Mouse (Mus musculus) embryonic facial prominence, embryonic 12.5 days (tissue): ENCODE results near the gene Tlr9. TPM values are rescaled to one million over a fixed set of nuclear protein-coding genes. Genes with fewer than 3 reads are reported as not detected.

Source experiments
- ATAC-seq: fragments of 200-750 bp; cut with Nextera tagmentation; 2 replicates; pipeline ENCODE4 v1.8.0; 2017; ENCODE audit not compliant: insufficient number of reproducible peaks, insufficient read depth, low FRiP score, low TSS enrichment
- H3K27ac ChIP-seq: fragments of 300-500 bp; sonication (generic); 2 replicates; pipeline ENCODE4 v1.5.1; 2016; ENCODE audit warnings: mild to moderate bottlenecking
- H3K27me3 ChIP-seq: fragments of 300-500 bp; sonication (generic); 2 replicates; pipeline ENCODE4 v1.6.1; 2016; ENCODE audit warnings: mild to moderate bottlenecking, moderate library complexity
- H3K36me3 ChIP-seq: fragments of 300-500 bp; sonication (generic); 2 replicates; pipeline ENCODE4 v1.6.1; 2016; ENCODE audit warnings: mild to moderate bottlenecking
- H3K4me1 ChIP-seq: fragments of 300-500 bp; sonication (generic); 2 replicates; pipeline ENCODE4 v1.6.1; 2016
- H3K4me2 ChIP-seq: fragments of 300-500 bp; sonication (generic); replicated peaks from 2 replicates; pipeline ENCODE4 v1.6.1; 2016; ENCODE audit warnings: mild to moderate bottlenecking, moderate library complexity
- H3K4me3 ChIP-seq: fragments of 300-500 bp; sonication (generic); 2 replicates; pipeline ENCODE4 v1.5.1; 2016; ENCODE audit warnings: mild to moderate bottlenecking
- H3K9ac ChIP-seq: fragments of 300-500 bp; sonication (generic); 2 replicates; pipeline ENCODE4 v1.6.1; 2016; ENCODE audit warnings: mild to moderate bottlenecking, moderate library complexity
- H3K9me3 ChIP-seq: fragments of 300-500 bp; sonication (generic); 2 replicates; pipeline ENCODE4 v1.6.1; 2016; ENCODE audit warnings: mild to moderate bottlenecking, moderate library complexity
- whole genome bisulfite sequencing: fragments of 180-500 bp; shearing (Covaris S2); methylation state at CpG from one replicate; pipeline ENCODE4 v1.1.7; 2016; 5-methylcytosine and 5-hydroxymethylcytosine counted together
- polyA plus RNA-seq: library from polyadenylated mRNA; unstranded; fragments of >200 nt; fragmentation: Nextera tagmentation; extraction: Ambion mirVana; gene quantifications from 2 replicates; pipeline ENCODE4 v1.2.1, GENCODE M21; 2016

Tlr9 gene
- polyA plus RNA-seq, 1 experiment from 2014 or later = not detected

- Histone ChIP-seq H3K27ac (no peak overlapping the region), H3K27me3 (no peaks in the 10 kb centered on the region), H3K9me3 (no peaks in the 10 kb centered on the region), H3K4me2 (no peak overlapping the region), H3K36me3 (peaks cover 71% of the 10 kb centered on the region), H3K9ac (no peak overlapping the region), H3K4me3 (no peak overlapping the region), H3K4me1 (peaks cover 8% of the 10 kb centered on the region; the same call in 1 of the 2 replicates)
- no peak for ATAC-seq
- WGBS = 90% methylated on average over 8 of the region's 8 CpGs
These were observed 28.2 kb upstream of the Tlr9 start for GRCm38 (mm10) chr9:106193930-106194807.

GRCm38 (mm10) chr9:106195693-106196092 is 26.7 kb upstream of the Tlr9 start:
- Histone ChIP-seq H3K9ac (no peak overlapping the region), H3K27me3 (no peaks in the 10 kb centered on the region), H3K4me1 (peaks cover 12% of the 10 kb centered on the region), H3K27ac (no peak overlapping the region), H3K36me3 (peaks cover 56% of the 10 kb centered on the region), H3K4me2 (no peak overlapping the region), H3K9me3 (no peaks in the 10 kb centered on the region), H3K4me3 (no peak overlapping the region)
- no peak for ATAC-seq
- WGBS = 87% methylated on average over 8 of the region's 8 CpGs

GRCm38 (mm10) chr9:106197081-106197713 is 25.2 kb upstream of the Tlr9 start:
- Histone ChIP-seq H3K9me3 (no peaks in the 10 kb centered on the region), H3K4me1 (peaks cover 12% of the 10 kb centered on the region), H3K36me3 (peaks cover 40% of the 10 kb centered on the region), H3K27ac (no peak overlapping the region), H3K4me2 (no peak overlapping the region), H3K4me3 (no peak overlapping the region), H3K27me3 (no peaks in the 10 kb centered on the region), H3K9ac (no peak overlapping the region)
- no peak for ATAC-seq
- WGBS = 85% methylated on average over 3 of the region's 3 CpGs

- Histone ChIP-seq H3K9me3 (no peaks in the 10 kb centered on the region), H3K4me3 (no peak overlapping the region), H3K27ac (no peak overlapping the region), H3K4me2 (no peak overlapping the region), H3K27me3 (no peaks in the 10 kb centered on the region), H3K36me3 (peaks cover 36% of the 10 kb centered on the region), H3K9ac (no peak overlapping the region), H3K4me1 (peaks cover 12% of the 10 kb centered on the region)
- no peak for ATAC-seq
- WGBS = 88% methylated on average over 9 of the region's 9 CpGs
These were observed 24.7 kb upstream of the Tlr9 start for GRCm38 (mm10) chr9:106197732-106198131.

DNA sequence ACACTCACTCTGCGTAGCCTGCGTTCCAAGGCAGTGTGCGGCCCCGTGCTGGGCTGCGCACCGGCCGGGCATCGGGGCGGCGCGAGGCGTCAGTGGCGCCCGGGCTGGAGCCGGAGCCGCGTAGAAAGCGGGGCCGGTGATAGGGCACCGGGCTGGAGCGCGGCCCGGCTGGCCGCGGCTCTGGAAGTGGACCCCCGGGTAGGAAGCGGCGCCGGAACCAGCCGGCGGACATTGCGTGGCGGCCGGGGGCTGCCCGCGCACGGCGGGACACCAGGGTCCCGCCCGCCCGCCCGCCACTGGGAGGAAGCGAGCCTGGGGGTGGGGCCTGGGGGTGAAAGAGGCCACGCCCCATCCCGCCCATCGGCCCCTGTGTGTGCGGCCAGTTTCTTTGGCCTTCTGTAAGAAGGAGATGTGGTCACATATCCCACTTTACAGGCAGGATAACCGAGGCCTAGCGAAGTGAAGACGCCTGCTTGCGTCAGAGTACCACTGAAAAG is 23.4 kb upstream of the Tlr9 start:
- H3K4me3 ChIP-seq = peak overlapping the region; percentile 64
- H3K27me3 ChIP-seq = no peaks in the 10 kb centered on the region
- under 1% methylated on average over 50 of the region's 51 CpGs for WGBS
- H3K36me3 ChIP-seq = peaks cover 27% of the 10 kb centered on the region
- H3K4me2 ChIP-seq = peak overlapping the region; percentile 67
- H3K9ac ChIP-seq = peak overlapping the region; percentile 76
- H3K4me1 ChIP-seq = peaks cover 19% of the 10 kb centered on the region
- no peaks in the 10 kb centered on the region for H3K9me3 ChIP-seq
- H3K27ac ChIP-seq = no peak overlapping the region
- peak; percentile 22; the same call in 1 of the 2 replicates for ATAC-seq

- no peaks in the 10 kb centered on the region for H3K9me3 ChIP-seq
- peaks cover 25% of the 10 kb centered on the region for H3K4me1 ChIP-seq
- no peaks in the 10 kb centered on the region for H3K27me3 ChIP-seq
- H3K36me3 ChIP-seq = peaks cover 24% of the 10 kb centered on the region
- no peak within 1 kb of the TSS for H3K27ac ChIP-seq
- WGBS = 41% methylated on average over 18 of the region's 18 CpGs
- peak within 1 kb of the TSS; percentile 64 for H3K4me3 ChIP-seq
- no peak for ATAC-seq
- H3K9ac ChIP-seq = peak within 1 kb of the TSS; percentile 76
- peak within 1 kb of the TSS; percentile 67 for H3K4me2 ChIP-seq
These were observed 22.7 kb upstream of the Tlr9 start, which contains the start of gene Ppm1m for GRCm38 (mm10) chr9:106199535-106200272. Gene Ppm1m, minus strand, starts transcription at chr9:106199746.

- Histone ChIP-seq H3K27me3 (no peaks in the 10 kb centered on the region), H3K27ac (no peak overlapping the region), H3K9ac (no peak overlapping the region), H3K4me1 (peaks cover 28% of the 10 kb centered on the region), H3K9me3 (no peaks in the 10 kb centered on the region), H3K4me3 (peak overlapping the region; percentile 57; the same call in 1 of the 2 replicates), H3K36me3 (0 out of 2 replicates have a peak, but pooled peaks cover 2% of the 10 kb centered on the region), H3K4me2 (peak overlapping the region; percentile 56)
- ATAC-seq = no peak
- 82% methylated on average over 3 of the region's 3 CpGs for WGBS
These were observed 20.5 kb upstream of the Tlr9 start for GRCm38 (mm10) chr9:106201895-106202294.

GRCm38 (mm10) chr9:106202819-106203636 is 19.4 kb upstream of the Tlr9 start, which contains the start of gene Twf2:
Gene Twf2, plus strand, starts transcription at chr9:106203108.
- ATAC-seq = peak; percentile 88
- peak within 1 kb of the TSS; percentile 57 for H3K4me3 ChIP-seq
- no peaks in the 10 kb centered on the region for H3K9me3 ChIP-seq
- no peaks in the 10 kb centered on the region for H3K27me3 ChIP-seq
- peak within 1 kb of the TSS; percentile 77 for H3K27ac ChIP-seq
- H3K36me3 ChIP-seq = 0 out of 2 replicates have a peak, but pooled peaks cover 2% of the 10 kb centered on the region
- peak within 1 kb of the TSS; percentile 69 for H3K9ac ChIP-seq
- WGBS = 1% methylated on average over 61 of the region's 61 CpGs
- H3K4me1 ChIP-seq = peaks cover 23% of the 10 kb centered on the region
- peak within 1 kb of the TSS; percentile 56 for H3K4me2 ChIP-seq

GRCm38 (mm10) chr9:106203990-106204851 is 18.2 kb upstream of the Tlr9 start:
- ATAC-seq = no peak
- H3K4me1 ChIP-seq = peaks cover 20% of the 10 kb centered on the region
- 0 out of 2 replicates have a peak, but pooled peaks cover 3% of the 10 kb centered on the region for H3K36me3 ChIP-seq
- peak overlapping the region; percentile 57; the same call in 1 of the 2 replicates for H3K4me3 ChIP-seq
- no peak overlapping the region for H3K27ac ChIP-seq
- peak overlapping the region; percentile 28; the same call in 1 of the 2 replicates for H3K9ac ChIP-seq
- peak overlapping the region; percentile 56 for H3K4me2 ChIP-seq
- H3K27me3 ChIP-seq = no peaks in the 10 kb centered on the region
- WGBS = 77% methylated on average over 7 of the region's 7 CpGs
- H3K9me3 ChIP-seq = no peaks in the 10 kb centered on the region

DNA sequence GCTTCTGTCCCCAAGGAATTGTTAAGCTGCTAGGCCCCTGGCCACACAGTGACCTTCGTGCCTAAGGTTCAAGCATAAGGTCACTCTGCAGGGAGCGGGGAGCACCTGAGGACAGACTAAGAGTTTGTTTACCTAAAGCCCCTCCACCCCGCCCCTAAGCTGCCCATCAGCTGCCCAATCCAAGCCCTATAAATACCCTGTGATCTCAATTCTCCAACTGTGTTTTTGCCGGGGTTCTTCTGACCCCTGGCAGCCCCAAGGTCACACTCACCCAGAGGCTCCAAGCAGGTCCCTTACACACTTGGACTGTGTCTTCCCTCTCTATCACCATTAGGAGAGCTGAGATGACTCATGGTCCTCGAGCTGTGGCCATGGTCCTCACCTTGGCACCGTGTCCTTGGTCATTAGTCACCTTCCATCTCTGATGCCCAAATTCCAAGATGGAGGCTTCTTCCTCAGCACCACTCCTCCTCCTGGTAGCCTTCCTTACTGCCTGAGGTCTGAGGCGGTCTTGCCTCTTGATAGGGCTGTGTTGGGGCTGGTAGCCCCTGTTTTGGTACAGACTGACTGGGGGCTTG is 16.6 kb upstream of the Tlr9 start:
- no peak overlapping the region for H3K27ac ChIP-seq
- no peak overlapping the region for H3K4me3 ChIP-seq
- 77% methylated on average over 7 of the region's 7 CpGs for WGBS
- no peak overlapping the region for H3K9ac ChIP-seq
- 0 out of 2 replicates have a peak, but pooled peaks cover 3% of the 10 kb centered on the region for H3K36me3 ChIP-seq
- no peak for ATAC-seq
- no peaks in the 10 kb centered on the region for H3K9me3 ChIP-seq
- no peaks in the 10 kb centered on the region for H3K27me3 ChIP-seq
- H3K4me2 ChIP-seq = no peak overlapping the region
- H3K4me1 ChIP-seq = peaks cover 15% of the 10 kb centered on the region
